Mouse (Mus musculus) bone marrow macrophage, adult 2 months (primary cell): ENCODE results near the gene Dmc1. TPM values are rescaled to one million over a fixed set of nuclear protein-coding genes. Genes with fewer than 3 reads are reported as not detected.
A peak's percentile ranks its signal among the peaks of the same experiment; 100 is the strongest.

Experiments used
- H3K27ac ChIP-seq: 2 replicates; pipeline ENCODE4 v1.5.1; 2012; ENCODE audit warnings: low read depth, low read length; ENCODE audit not compliant: insufficient read depth
- H3K4me1 ChIP-seq: 2 replicates; pipeline ENCODE4 v1.6.1; 2012; ENCODE audit warnings: low read length; ENCODE audit not compliant: control insufficient read depth, insufficient read depth
- H3K4me3 ChIP-seq: 2 replicates; pipeline ENCODE4 v1.5.1; 2012; ENCODE audit warnings: mild to moderate bottlenecking, low read length, moderate library complexity; ENCODE audit not compliant: insufficient read depth
- CTCF ChIP-seq: IDR thresholded peaks from 2 replicates; pipeline ENCODE4 v1.5.1; 2012; ENCODE audit warnings: low read depth, mild to moderate bottlenecking, low read length, moderate library complexity
- POLR2A ChIP-seq: IDR thresholded peaks from 2 replicates; pipeline ENCODE4 v1.6.1; 2012; ENCODE audit warnings: mild to moderate bottlenecking, low read depth, low read length, borderline replicate concordance
- polyA plus RNA-seq: library from polyadenylated mRNA; stranded (reverse); fragments of >200 nt; gene quantifications from 2 replicates; pipeline ENCODE4 v1.2.4, GENCODE M21; 2012; ENCODE audit not compliant: missing spikeins, insufficient read depth, insufficient read length

The Dmc1 gene
- 0.86 TPM in 1 of 2 replicates, not detected in the other for polyA plus RNA-seq

GRCm38 (mm10) chr15:79604990-79605665 lies at the start of gene Dmc1:
Gene Dmc1 (minus strand): TSS chr15:79605109.
- no peaks in the 10 kb centered on the region for H3K4me1 ChIP-seq
- no peak within 1 kb of the TSS for H3K27ac ChIP-seq
- TF ChIP-seq POLR2A (no peak), CTCF (no peak)
- H3K4me3 ChIP-seq: peak within 1 kb of the TSS; percentile 13

GRCm38 (mm10) chr15:79651481-79651880 lies 46.6 kb upstream of the Dmc1 start:
- no peaks in the 10 kb centered on the region for H3K4me1 ChIP-seq
- TF ChIP-seq POLR2A (no peak), CTCF (peak; percentile 49)
- no peak overlapping the region for H3K27ac ChIP-seq
- H3K4me3 ChIP-seq: no peak overlapping the region

- Histone ChIP-seq H3K27ac (no peak overlapping the region), H3K4me3 (no peak overlapping the region), H3K4me1 (no peaks in the 10 kb centered on the region)
- TF ChIP-seq POLR2A (no peak), CTCF (peak; percentile 47; the same call in 1 of the 2 replicates)
These were observed 45.7 kb upstream of the Dmc1 start for GRCm38 (mm10) chr15:79650569-79650968.

- TF ChIP-seq CTCF (no peak), POLR2A (no peak)
- Histone ChIP-seq H3K27ac (no peak overlapping the region), H3K4me1 (no peaks in the 10 kb centered on the region), H3K4me3 (no peak overlapping the region)
These were observed 43.2 kb upstream of the Dmc1 start for GRCm38 (mm10) chr15:79648130-79648529.

- TF ChIP-seq POLR2A (no peak), CTCF (no peak)
- Histone ChIP-seq H3K4me3 (no peak overlapping the region), H3K27ac (no peak overlapping the region), H3K4me1 (peaks cover 6% of the 10 kb centered on the region; the same call in 1 of the 2 replicates)
These were observed 40.6 kb upstream of the Dmc1 start for GRCm38 (mm10) chr15:79645483-79645882.

GRCm38 (mm10) chr15:79641135-79641817 lies 36.4 kb upstream of the Dmc1 start:
- Histone ChIP-seq H3K27ac (no peak overlapping the region), H3K4me3 (no peak overlapping the region), H3K4me1 (peaks cover 9% of the 10 kb centered on the region; the same call in 1 of the 2 replicates)
- TF ChIP-seq POLR2A (no peak), CTCF (no peak)

- no peak overlapping the region for H3K4me3 ChIP-seq
- H3K4me1 ChIP-seq: no peaks in the 10 kb centered on the region
- no peak overlapping the region for H3K27ac ChIP-seq
- no peak for TF ChIP-seq CTCF
- no peak for TF ChIP-seq POLR2A
These were observed 25.6 kb upstream of the Dmc1 start for GRCm38 (mm10) chr15:79630471-79630870.

GRCm38 (mm10) chr15:79619770-79620414 lies 15.0 kb upstream of the Dmc1 start:
- TF ChIP-seq CTCF: no peak
- H3K4me1 ChIP-seq: no peaks in the 10 kb centered on the region
- H3K4me3 ChIP-seq: no peak overlapping the region
- H3K27ac ChIP-seq: no peak overlapping the region

- TF ChIP-seq CTCF (no peak), POLR2A (no peak)
- Histone ChIP-seq H3K4me1 (no peaks in the 10 kb centered on the region), H3K4me3 (no peak overlapping the region), H3K27ac (no peak overlapping the region)
These were observed 13.5 kb upstream of the Dmc1 start for GRCm38 (mm10) chr15:79618456-79618855.

GRCm38 (mm10) chr15:79617135-79617534 lies 12.2 kb upstream of the Dmc1 start:
- TF ChIP-seq CTCF: no peak
- no peak for TF ChIP-seq POLR2A
- no peaks in the 10 kb centered on the region for H3K4me1 ChIP-seq
- H3K27ac ChIP-seq: no peak overlapping the region
- no peak overlapping the region for H3K4me3 ChIP-seq
